Mouse (Mus musculus) bone marrow, adult 2 months (tissue): ENCODE measurements around the gene Tlx2.

Experiments used
- CTCF ChIP-seq: fragments of 200-500 bp; IDR thresholded peaks from 2 replicates; pipeline ENCODE4 v1.5.1; 2011; ENCODE audit warnings: low read length, control low read depth; ENCODE audit not compliant: control insufficient read depth, insufficient read depth
- POLR2A ChIP-seq: fragments of 200-500 bp; IDR thresholded peaks from 2 replicates; pipeline ENCODE4 v1.6.1; 2011; ENCODE audit warnings: low read depth, mild to moderate bottlenecking, control low read depth, low read length, borderline replicate concordance; ENCODE audit not compliant: control insufficient read depth

DNA sequence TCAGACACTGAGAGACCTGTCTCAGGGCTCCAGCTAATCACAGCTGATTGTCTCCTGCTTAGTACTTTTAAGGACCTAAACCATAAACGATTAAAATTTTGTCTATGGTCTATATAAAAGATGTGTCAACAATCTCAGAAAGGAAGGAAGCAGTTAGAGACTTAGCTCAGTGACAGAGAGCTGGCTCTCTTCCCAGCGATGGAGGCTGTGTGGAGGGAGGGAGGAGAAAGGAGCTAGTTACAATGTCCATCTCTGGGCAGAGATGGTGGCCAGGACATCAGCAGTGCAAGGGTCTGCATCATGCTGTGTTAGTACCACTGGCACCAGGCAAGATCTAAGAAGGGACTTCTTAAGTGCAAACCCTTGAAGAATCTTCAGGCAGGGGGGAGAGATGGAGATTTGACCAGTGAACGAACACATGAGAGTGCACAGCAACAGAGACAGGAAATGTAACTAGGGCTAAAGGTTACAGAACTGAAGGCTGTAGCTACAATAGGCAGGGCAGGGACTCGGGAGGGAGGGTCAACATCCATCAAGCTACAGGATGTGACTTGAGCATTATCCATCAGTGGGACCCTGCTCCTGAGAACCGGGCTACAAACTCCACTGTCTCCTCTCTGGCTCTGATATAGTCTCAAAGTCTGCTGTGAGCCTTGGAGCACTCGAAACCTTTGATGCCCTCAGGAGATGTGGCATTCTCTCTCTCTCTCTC, 22.5 kb upstream of the Tlx2 start:
- TF ChIP-seq POLR2A = no peak
- no peak for TF ChIP-seq CTCF
